Mouse (Mus musculus) C2C12 (cell line): ENCODE results near the gene Hoxd13. TPM values are rescaled to one million over a fixed set of nuclear protein-coding genes. Genes with fewer than 3 reads are reported as not detected.

Experiments
- H3K27me3 ChIP-seq: one replicate; pipeline ENCODE4 v1.6.1; 2011; ENCODE audit not compliant: control insufficient read depth, insufficient read depth, insufficient read length
- H3K36me3 ChIP-seq: one replicate; pipeline ENCODE4 v1.6.1; 2011; ENCODE audit not compliant: control insufficient read depth, insufficient read depth
- H3K4me3 ChIP-seq: one replicate; pipeline ENCODE4 v1.5.1; 2011; ENCODE audit warnings: mild to moderate bottlenecking, control low read depth; ENCODE audit not compliant: poor library complexity, insufficient read depth, severe bottlenecking
- H3K79me2 ChIP-seq: one replicate; pipeline ENCODE4 v1.6.1; 2011; ENCODE audit not compliant: control insufficient read depth, insufficient read depth
- H3K79me3 ChIP-seq: one replicate; pipeline ENCODE4 v1.6.1; 2011; ENCODE audit warnings: low read depth, control low read depth
- H3ac ChIP-seq: one replicate; pipeline ENCODE3; 2011; ENCODE audit warnings: low read depth; ENCODE audit not compliant: control insufficient read depth, insufficient read length
- CEBPB ChIP-seq: IDR thresholded peaks from one replicate; pipeline ENCODE4 v1.6.1; 2011; ENCODE audit warnings: low read depth, mild to moderate bottlenecking, control low read depth, moderate library complexity
- CTCF ChIP-seq: IDR thresholded peaks from one replicate; pipeline ENCODE4 v1.5.1; 2011; ENCODE audit not compliant: control insufficient read depth, insufficient read depth, insufficient read length
- FOSL1 ChIP-seq: IDR thresholded peaks from one replicate; pipeline ENCODE4 v1.8.0; 2011; ENCODE audit warnings: mild to moderate bottlenecking, low read length; ENCODE audit not compliant: poor library complexity, insufficient read depth, severe bottlenecking
- MAX ChIP-seq: IDR thresholded peaks from one replicate; pipeline ENCODE4 v1.6.1; 2011; ENCODE audit warnings: mild to moderate bottlenecking, control low read depth
- MYOD1 ChIP-seq: IDR thresholded peaks from one replicate; pipeline ENCODE4 v1.6.1; 2011; ENCODE audit warnings: low read depth; ENCODE audit not compliant: control insufficient read depth, insufficient read length
- MYOG ChIP-seq: IDR thresholded peaks from one replicate; pipeline ENCODE4 v1.6.1; 2011; ENCODE audit not compliant: control insufficient read depth, insufficient read length; ENCODE audit errors: extremely low read depth
- USF1 ChIP-seq: IDR thresholded peaks from one replicate; pipeline ENCODE4 v1.6.1; 2011; ENCODE audit warnings: low read depth, mild to moderate bottlenecking, control low read depth, moderate library complexity
- polyA plus RNA-seq: library from polyadenylated mRNA; unstranded; fragments of >200 nt; fragmentation: generic; extraction: Trizol; gene quantifications from one replicate; pipeline ENCODE4 v1.2.1, GENCODE M21; 2012; ENCODE audit warnings: missing spikeins

The Hoxd13 gene
- polyA plus RNA-seq, 1 experiment: not detected

DNA sequence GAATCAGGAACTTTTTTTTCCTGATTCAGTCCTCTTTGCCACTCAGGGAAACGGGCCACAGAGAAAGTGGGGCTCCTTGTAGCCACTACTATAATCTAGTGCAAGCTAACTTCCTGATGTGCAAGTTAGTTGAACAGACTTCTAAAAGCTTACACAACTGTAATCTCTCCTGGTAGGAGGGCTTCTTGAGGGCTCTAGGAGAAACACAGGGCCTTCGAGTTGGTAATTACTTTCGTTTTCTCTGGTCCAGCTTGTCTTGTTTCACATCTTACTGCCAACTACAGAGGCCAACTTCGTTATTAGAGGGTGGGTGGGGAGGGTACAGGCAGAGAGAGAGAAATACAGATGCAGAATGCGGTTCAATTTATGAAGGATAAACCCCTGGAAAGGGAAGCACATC is 3.7 kb downstream of the Hoxd13 start:
- no peak for TF ChIP-seq MYOG
- peaks cover 56% of the 10 kb centered on the region for H3K27me3 ChIP-seq
- H3K4me3 ChIP-seq: no peak overlapping the region
- no peaks in the 10 kb centered on the region for H3K36me3 ChIP-seq
- H3K79me3 ChIP-seq: no peaks in the 10 kb centered on the region
- no peak overlapping the region for H3ac ChIP-seq
- no peaks in the 10 kb centered on the region for H3K79me2 ChIP-seq

- Histone ChIP-seq H3ac (no peak overlapping the region), H3K27me3 (peaks cover 50% of the 10 kb centered on the region), H3K4me3 (no peak overlapping the region), H3K36me3 (no peaks in the 10 kb centered on the region), H3K79me2 (no peaks in the 10 kb centered on the region), H3K79me3 (no peaks in the 10 kb centered on the region)
- TF ChIP-seq MAX: no peak
- TF ChIP-seq MYOD1: no peak
- no peak for TF ChIP-seq CEBPB
- no peak for TF ChIP-seq USF1
- TF ChIP-seq FOSL1: no peak
- TF ChIP-seq CTCF: peak; percentile 73
Measured at GRCm38 (mm10) chr2:74672481-74673362, 4.6 kb downstream of the Hoxd13 start.

DNA sequence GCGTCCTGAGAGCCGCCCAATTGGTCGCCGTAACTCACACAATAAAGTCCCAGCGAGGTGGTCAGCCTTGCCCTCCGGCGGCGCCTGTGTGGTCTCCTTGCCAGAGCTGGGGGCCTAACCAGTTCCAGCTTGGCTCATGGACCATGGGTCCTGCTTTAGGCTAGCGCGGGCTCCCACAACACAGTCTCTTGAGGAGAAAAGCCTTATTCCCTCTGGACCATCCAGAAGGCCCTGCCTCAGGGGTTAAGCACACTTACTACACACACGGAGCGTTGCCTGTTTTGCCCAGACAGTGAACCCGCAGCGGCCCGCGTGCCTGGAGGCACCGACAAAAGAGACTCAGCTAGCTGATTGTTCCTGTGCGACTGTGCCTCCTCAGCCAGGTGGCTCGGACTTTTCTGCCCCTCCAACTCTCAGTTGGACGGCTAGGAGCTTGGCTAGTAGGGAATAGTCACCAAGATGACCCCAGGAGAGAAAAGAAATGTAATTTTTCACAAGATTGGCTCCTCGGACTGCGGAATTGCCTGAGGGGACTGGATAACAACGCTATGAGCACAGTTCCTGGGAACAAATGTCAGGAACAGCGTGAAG is 5.8 kb downstream of the Hoxd13 start:
- no peak for TF ChIP-seq USF1
- no peak for TF ChIP-seq MYOD1
- no peak for TF ChIP-seq CEBPB
- no peak for TF ChIP-seq MAX
- no peak for TF ChIP-seq MYOG
- TF ChIP-seq FOSL1: no peak
- TF ChIP-seq CTCF: no peak
- Histone ChIP-seq H3K79me2 (no peaks in the 10 kb centered on the region), H3K79me3 (no peaks in the 10 kb centered on the region), H3K36me3 (no peaks in the 10 kb centered on the region), H3K4me3 (no peak overlapping the region), H3ac (no peak overlapping the region), H3K27me3 (peaks cover 39% of the 10 kb centered on the region)

DNA sequence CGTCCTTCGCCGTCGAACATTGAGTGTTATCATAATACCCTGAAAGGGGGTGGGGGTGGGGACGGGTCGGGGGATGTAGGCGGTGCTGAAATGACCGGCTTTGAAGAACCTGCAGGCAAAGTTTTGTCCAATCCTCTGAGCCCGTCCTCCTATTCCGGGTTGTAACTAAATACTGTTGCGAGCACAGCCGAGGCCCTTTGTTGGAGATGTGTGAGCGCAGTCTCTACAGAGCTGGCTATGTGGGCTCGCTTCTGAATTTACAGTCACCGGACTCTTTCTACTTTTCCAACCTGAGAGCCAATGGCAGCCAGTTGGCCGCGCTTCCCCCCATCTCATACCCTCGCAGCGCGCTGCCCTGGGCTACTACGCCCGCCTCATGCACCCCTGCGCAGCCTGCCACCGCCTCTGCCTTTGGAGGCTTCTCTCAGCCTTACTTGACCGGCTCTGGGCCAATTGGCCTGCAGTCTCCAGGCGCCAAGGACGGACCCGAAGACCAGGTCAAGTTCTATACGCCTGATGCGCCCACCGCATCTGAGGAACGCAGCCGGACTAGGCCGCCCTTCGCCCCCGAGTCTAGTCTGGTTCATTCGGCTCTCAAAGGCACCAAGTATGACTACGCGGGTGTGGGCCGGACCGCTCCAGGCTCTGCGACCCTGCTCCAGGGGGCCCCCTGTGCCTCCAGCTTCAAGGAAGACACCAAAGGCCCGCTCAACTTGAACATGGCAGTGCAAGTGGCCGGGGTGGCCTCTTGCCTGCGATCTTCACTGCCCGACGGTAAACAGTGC is 7.0 kb downstream of the Hoxd13 start, which contains the start of gene Hoxd12:
Gene Hoxd12, plus strand, starts transcription at position 133 of the 785 bp plus-strand sequence.
- H3K79me2 ChIP-seq: no peaks in the 10 kb centered on the region
- H3ac ChIP-seq: no peak within 1 kb of the TSS
- no peak for TF ChIP-seq FOSL1
- TF ChIP-seq USF1: no peak
- no peak for TF ChIP-seq CEBPB
- no peak for TF ChIP-seq MYOD1
- TF ChIP-seq MAX: no peak
- no peak for TF ChIP-seq CTCF
- TF ChIP-seq MYOG: no peak
- peaks cover 46% of the 10 kb centered on the region for H3K27me3 ChIP-seq
- H3K4me3 ChIP-seq: no peak within 1 kb of the TSS
- H3K36me3 ChIP-seq: no peaks in the 10 kb centered on the region
- no peaks in the 10 kb centered on the region for H3K79me3 ChIP-seq

DNA sequence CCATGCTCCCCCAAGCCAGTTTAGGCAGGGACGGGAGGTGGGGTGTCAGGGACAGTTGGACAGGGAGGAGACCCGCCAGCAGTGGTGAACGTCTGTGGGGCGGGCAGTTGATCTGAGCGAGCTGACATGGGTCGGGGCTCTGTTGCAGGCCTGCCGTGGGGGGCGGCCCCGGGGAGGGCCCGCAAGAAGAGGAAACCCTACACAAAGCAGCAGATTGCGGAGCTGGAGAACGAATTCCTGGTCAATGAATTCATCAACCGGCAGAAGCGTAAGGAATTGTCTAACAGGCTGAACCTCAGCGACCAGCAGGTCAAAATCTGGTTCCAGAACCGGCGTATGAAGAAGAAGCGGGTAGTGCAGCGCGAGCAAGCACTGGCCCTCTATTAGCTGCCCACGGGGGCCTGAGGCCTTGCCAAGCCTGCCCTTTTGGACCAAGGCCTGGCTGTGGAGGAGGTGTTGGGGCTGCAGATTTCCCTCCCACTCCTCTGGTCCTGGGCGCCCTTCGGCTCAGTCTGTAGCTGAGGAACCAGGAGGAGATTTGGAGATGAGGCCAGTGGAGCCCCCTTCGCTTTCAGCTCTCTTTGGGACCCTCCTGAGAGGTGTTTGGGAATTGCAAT is 7.7 kb downstream of the Hoxd13 start:
- Histone ChIP-seq H3K27me3 (peaks cover 53% of the 10 kb centered on the region), H3K36me3 (no peaks in the 10 kb centered on the region), H3K4me3 (no peak overlapping the region), H3ac (no peak overlapping the region), H3K79me3 (no peaks in the 10 kb centered on the region), H3K79me2 (no peaks in the 10 kb centered on the region)
- no peak for TF ChIP-seq CEBPB
- no peak for TF ChIP-seq FOSL1
- no peak for TF ChIP-seq MYOG
- no peak for TF ChIP-seq USF1
- no peak for TF ChIP-seq CTCF
- no peak for TF ChIP-seq MYOD1
- no peak for TF ChIP-seq MAX
